Mouse (Mus musculus) bone marrow, adult 2 months (tissue): ENCODE measurements around the gene Pde5a.

ENCODE experiments used
- CTCF ChIP-seq: fragments of 200-500 bp; IDR thresholded peaks from 2 replicates; pipeline ENCODE4 v1.5.1; 2011; ENCODE audit warnings: low read length, control low read depth; ENCODE audit not compliant: control insufficient read depth, insufficient read depth
- POLR2A ChIP-seq: fragments of 200-500 bp; IDR thresholded peaks from 2 replicates; pipeline ENCODE4 v1.6.1; 2011; ENCODE audit warnings: low read depth, mild to moderate bottlenecking, control low read depth, low read length, borderline replicate concordance; ENCODE audit not compliant: control insufficient read depth

- TF ChIP-seq CTCF (no peak), POLR2A (no peak)
Observed at GRCm38 (mm10) chr3:122789544-122789943, 60.8 kb downstream of the Pde5a start.
